In the genomic region with DNA sequence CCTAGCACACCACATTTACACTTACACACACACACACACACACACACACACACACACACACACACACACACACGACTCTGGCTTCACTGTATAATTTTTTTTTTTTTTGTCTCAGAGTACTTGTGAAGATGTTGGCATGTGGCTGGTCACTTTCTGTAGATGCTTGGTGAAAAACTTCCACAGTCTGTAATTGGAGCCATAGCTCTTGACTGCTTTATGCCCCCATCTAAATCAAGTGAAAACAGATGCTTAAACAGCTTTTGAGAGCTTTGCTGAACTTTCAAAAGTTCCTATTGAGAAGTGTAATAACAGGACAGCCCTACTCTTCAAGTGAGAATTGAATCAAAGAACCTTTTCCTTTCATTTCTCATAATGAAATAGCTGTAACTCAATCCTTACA, we compare ENCODE assay signal across 14 mouse cellular contexts.
"Had no signal": no experiment of that assay in that cellular context is flagged by ENCODE, and none has a peak within 500 bp of the region (broad histone marks: within the 10 kb centered on the region; RNA-seq: fewer than 3 reads in every experiment).

No protein-coding gene starts in this region.

- H3K4me2 ChIP-seq: limb, embryonic 12.5 days; liver, embryonic 11.5 days; liver, embryonic 15.5 days; midbrain, embryonic 12.5 days had no signal

- ATAC-seq: intestine, postnatal 0 days; lung, postnatal 0 days; midbrain, embryonic 16.5 days had no signal

- H3K27ac ChIP-seq: left cerebral cortex, adult 2 months; limb, embryonic 12.5 days; liver, embryonic 15.5 days; midbrain, embryonic 12.5 days; stomach, postnatal 0 days had no signal

- DNase-seq: kidney, adult 8-10 months; kidney, postnatal 14 days; lung, adult 2 months; lung, postnatal 36 days; thymus, postnatal 4 days had no signal

- H3K4me1 ChIP-seq: limb, embryonic 12.5 days; liver, embryonic 15.5 days; midbrain, embryonic 12.5 days had no signal

- H3K9me3 ChIP-seq: limb, embryonic 12.5 days; liver, embryonic 15.5 days; midbrain, embryonic 12.5 days had no signal

- H3K36me3 ChIP-seq: limb, embryonic 12.5 days; liver, embryonic 15.5 days; midbrain, embryonic 12.5 days had no signal

- H3K27me3 ChIP-seq: limb, embryonic 12.5 days; liver, embryonic 15.5 days; midbrain, embryonic 12.5 days had no signal

- H3K9ac ChIP-seq: limb, embryonic 12.5 days; liver, embryonic 15.5 days; midbrain, embryonic 12.5 days had no signal

- H3K4me3 ChIP-seq: left cerebral cortex, adult 2 months; limb, embryonic 12.5 days; liver, embryonic 15.5 days; midbrain, embryonic 12.5 days had no signal
